Mouse (Mus musculus) hindbrain, embryonic 16.5 days (tissue): ENCODE data around the gene Hoxa3. TPM values are rescaled to one million over a fixed set of nuclear protein-coding genes. Genes with fewer than 3 reads are reported as not detected.

Experiments used
- ATAC-seq: fragments of 200-750 bp; cut with Nextera tagmentation; 2 replicates; pipeline ENCODE4 v1.8.0; 2017; ENCODE audit warnings: moderate TSS enrichment, moderate library complexity
- H3K27ac ChIP-seq: fragments of 300-500 bp; sonication (generic); 2 replicates; pipeline ENCODE4 v1.5.1; 2014; ENCODE audit warnings: low read depth, mild to moderate bottlenecking, control low read depth, low read length, moderate library complexity
- H3K27me3 ChIP-seq: fragments of 300-500 bp; sonication (generic); replicated peaks from 2 replicates; pipeline ENCODE4 v1.6.1; 2014; ENCODE audit warnings: low read length; ENCODE audit not compliant: control insufficient read depth, insufficient read depth
- H3K36me3 ChIP-seq: fragments of 300-500 bp; sonication (generic); 2 replicates; pipeline ENCODE4 v1.6.1; 2014; ENCODE audit warnings: mild to moderate bottlenecking, low read length, moderate library complexity, mixed read lengths; ENCODE audit not compliant: control insufficient read depth, insufficient read depth
- H3K4me1 ChIP-seq: fragments of 300-500 bp; sonication (generic); 2 replicates; pipeline ENCODE4 v1.6.1; 2014; ENCODE audit warnings: low read depth, low read length; ENCODE audit not compliant: control insufficient read depth, insufficient read depth
- H3K4me2 ChIP-seq: fragments of 300-500 bp; sonication (generic); 2 replicates; pipeline ENCODE4 v1.6.1; 2014; ENCODE audit warnings: mild to moderate bottlenecking, low read length, control low read depth, moderate library complexity
- H3K4me3 ChIP-seq: fragments of 300-500 bp; sonication (generic); 2 replicates; pipeline ENCODE4 v1.5.1; 2014; ENCODE audit warnings: mild to moderate bottlenecking, low read length, control low read depth, moderate library complexity
- H3K9ac ChIP-seq: fragments of 300-500 bp; sonication (generic); 2 replicates; pipeline ENCODE4 v1.6.1; 2014; ENCODE audit warnings: low read depth, mild to moderate bottlenecking, control low read depth, low read length, moderate library complexity
- H3K9me3 ChIP-seq: fragments of 300-500 bp; sonication (generic); 2 replicates; pipeline ENCODE4 v1.6.1; 2014; ENCODE audit warnings: mild to moderate bottlenecking, low read length, moderate library complexity; ENCODE audit not compliant: control insufficient read depth
- WGBS: fragments of 180-500 bp; shearing (Covaris S2); extraction: QIAGEN DNeasy Blood & Tissue Kit; methylation state at CpG from one replicate; pipeline ENCODE4 v1.1.7; 2014; 5-methylcytosine and 5-hydroxymethylcytosine counted together
- polyA plus RNA-seq: library from polyadenylated mRNA; unstranded; fragments of >200 nt; fragmentation: Nextera tagmentation; extraction: Ambion mirVana; gene quantifications from 2 replicates; pipeline ENCODE4 v1.2.1, GENCODE M21; 2015

Gene Hoxa3
- polyA plus RNA-seq, 1 experiment from 2014 or later = 12.9 TPM

DNA sequence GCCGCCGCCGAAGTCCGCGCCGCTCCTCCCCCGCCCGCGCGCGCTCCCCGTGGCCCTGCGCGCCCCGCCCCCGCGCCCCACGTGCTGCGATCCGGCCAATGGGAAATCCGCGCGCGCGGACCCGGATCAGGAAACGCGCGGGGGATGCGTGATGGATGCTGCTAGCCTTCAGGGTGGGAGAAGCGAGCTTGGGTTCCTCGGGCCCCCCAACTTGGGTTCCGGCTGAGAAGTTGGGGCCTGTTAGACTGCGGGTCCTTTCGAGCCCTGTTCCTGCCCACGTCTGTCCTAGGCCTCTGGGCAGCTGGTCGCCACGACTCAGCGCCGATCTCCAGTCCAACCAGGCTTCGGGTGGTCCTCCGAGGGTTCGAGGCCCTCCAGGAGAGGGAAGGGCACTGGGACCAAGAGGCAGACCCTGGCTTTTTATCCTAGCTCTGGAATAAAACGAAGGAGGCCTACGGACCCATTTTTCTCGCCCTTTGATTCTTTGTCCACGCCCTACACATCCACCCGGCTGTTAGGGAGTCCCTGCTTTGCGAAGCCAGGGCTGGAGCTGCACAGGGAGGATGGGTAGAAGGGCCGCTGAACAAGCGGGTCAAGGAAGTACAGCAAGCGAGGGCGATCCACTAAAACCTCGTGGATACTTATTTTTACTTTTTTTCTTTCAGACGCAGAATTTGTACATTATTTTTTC is 21.1 kb downstream of the Hoxa3 start:
- peak overlapping the region; percentile 61 for H3K9ac ChIP-seq
- no peaks in the 10 kb centered on the region; the same call in none of the 2 replicates for H3K4me1 ChIP-seq
- H3K4me2 ChIP-seq = peak overlapping the region; percentile 67
- H3K36me3 ChIP-seq = no peaks in the 10 kb centered on the region
- WGBS = 2% methylated on average over 45 of the region's 55 CpGs
- peak overlapping the region; percentile 79 for H3K27ac ChIP-seq
- peaks cover 45% of the 10 kb centered on the region for H3K27me3 ChIP-seq
- peak overlapping the region; percentile 52 for H3K4me3 ChIP-seq
- ATAC-seq = peak; percentile 74
- H3K9me3 ChIP-seq = no peaks in the 10 kb centered on the region

- Histone ChIP-seq H3K9me3 (no peaks in the 10 kb centered on the region), H3K4me3 (peak within 1 kb of the TSS; percentile 52), H3K27ac (peak within 1 kb of the TSS; percentile 92), H3K4me1 (no peaks in the 10 kb centered on the region; the same call in 1 of the 2 replicates), H3K27me3 (peaks cover 45% of the 10 kb centered on the region), H3K4me2 (peak within 1 kb of the TSS; percentile 67), H3K9ac (peak within 1 kb of the TSS; percentile 72), H3K36me3 (no peaks in the 10 kb centered on the region)
- WGBS = under 1% methylated on average over 70 of the region's 102 CpGs
- ATAC-seq = peak; percentile 49; the same call in 1 of the 2 replicates
Measured at GRCm38 (mm10) chr6:52190906-52191810, 22.0 kb downstream of the Hoxa3 start, which contains the start of gene Hoxa4. TSS of gene Hoxa4 (minus strand) at chr6:52191753.

DNA sequence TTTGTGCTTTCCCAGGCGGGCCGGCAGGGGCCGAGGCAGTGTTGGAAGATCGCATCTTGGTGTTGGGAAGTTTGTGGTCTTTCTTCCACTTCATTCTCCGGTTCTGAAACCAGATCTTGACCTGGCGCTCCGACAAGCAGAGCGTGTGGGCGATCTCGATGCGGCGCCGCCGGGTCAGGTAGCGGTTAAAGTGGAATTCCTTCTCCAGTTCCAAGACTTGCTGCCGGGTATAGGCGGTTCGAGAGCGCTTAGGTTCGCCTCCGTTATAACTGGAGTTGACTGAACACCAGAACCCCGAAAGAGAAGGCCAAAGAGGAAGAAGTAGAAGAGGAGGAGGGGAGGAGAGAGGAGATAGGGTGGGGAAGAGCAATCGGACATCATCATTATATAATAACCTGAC is 22.7 kb downstream of the Hoxa3 start:
- Histone ChIP-seq H3K36me3 (no peaks in the 10 kb centered on the region), H3K4me3 (peak overlapping the region; percentile 52), H3K9me3 (no peaks in the 10 kb centered on the region), H3K27ac (peak overlapping the region; percentile 92), H3K4me1 (no peaks in the 10 kb centered on the region; the same call in none of the 2 replicates), H3K4me2 (peak overlapping the region; percentile 67), H3K9ac (peak overlapping the region; percentile 72), H3K27me3 (peaks cover 47% of the 10 kb centered on the region)
- ATAC-seq = no peak
- 3% methylated on average over 23 of the region's 23 CpGs for WGBS

GRCm38 (mm10) chr6:52189909-52190308 is 23.2 kb downstream of the Hoxa3 start:
- 14% methylated on average over 8 of the region's 8 CpGs for WGBS
- Histone ChIP-seq H3K27me3 (peaks cover 45% of the 10 kb centered on the region), H3K4me2 (peak overlapping the region; percentile 67), H3K9ac (peak overlapping the region; percentile 13; the same call in 1 of the 2 replicates), H3K36me3 (no peaks in the 10 kb centered on the region), H3K4me1 (no peaks in the 10 kb centered on the region; the same call in none of the 2 replicates), H3K27ac (peak overlapping the region; percentile 92), H3K4me3 (peak overlapping the region; percentile 52), H3K9me3 (no peaks in the 10 kb centered on the region)
- ATAC-seq = no peak

GRCm38 (mm10) chr6:52189172-52189591 is 24.0 kb downstream of the Hoxa3 start:
- Histone ChIP-seq H3K9me3 (no peaks in the 10 kb centered on the region), H3K4me1 (no peaks in the 10 kb centered on the region; the same call in none of the 2 replicates), H3K36me3 (no peaks in the 10 kb centered on the region), H3K27ac (peak overlapping the region; percentile 63), H3K4me3 (peak overlapping the region; percentile 18), H3K9ac (peak overlapping the region; percentile 2), H3K4me2 (peak overlapping the region; percentile 67), H3K27me3 (peaks cover 41% of the 10 kb centered on the region)
- no peak for ATAC-seq
- WGBS = 11% methylated on average over 5 of the region's 5 CpGs

DNA sequence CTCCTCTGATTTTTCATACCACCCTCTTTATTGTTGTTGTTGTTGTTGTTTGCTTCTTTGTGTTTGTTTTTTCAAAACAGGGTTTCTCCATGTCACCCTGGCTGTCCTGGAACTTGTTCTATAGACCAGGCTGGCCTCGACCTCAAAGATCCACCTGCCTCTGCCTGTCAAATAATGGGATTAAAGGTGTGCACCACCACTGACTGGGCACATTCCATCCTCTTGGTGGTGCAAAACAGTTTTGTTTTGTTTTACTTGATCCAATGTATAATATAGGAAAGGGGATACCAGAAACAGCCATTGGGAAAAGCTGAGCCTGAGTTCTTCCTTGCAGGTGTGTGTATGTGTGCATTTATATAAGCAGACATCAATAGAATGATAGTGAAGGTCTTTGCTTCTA is 26.6 kb downstream of the Hoxa3 start:
- H3K4me3 ChIP-seq = no peak overlapping the region
- no peaks in the 10 kb centered on the region for H3K9me3 ChIP-seq
- H3K4me1 ChIP-seq = no peaks in the 10 kb centered on the region; the same call in none of the 2 replicates
- H3K27me3 ChIP-seq = peaks cover 44% of the 10 kb centered on the region
- no peak for ATAC-seq
- no peak overlapping the region for H3K4me2 ChIP-seq
- H3K27ac ChIP-seq = no peak overlapping the region
- H3K9ac ChIP-seq = no peak overlapping the region
- no peaks in the 10 kb centered on the region for H3K36me3 ChIP-seq
- WGBS = 18% methylated on average over 1 of the region's 1 CpGs

GRCm38 (mm10) chr6:52185834-52186233 is 27.3 kb downstream of the Hoxa3 start:
- no peak for ATAC-seq
- Histone ChIP-seq H3K27ac (peak overlapping the region; percentile 59), H3K4me1 (no peaks in the 10 kb centered on the region; the same call in 1 of the 2 replicates), H3K36me3 (no peaks in the 10 kb centered on the region), H3K9me3 (no peaks in the 10 kb centered on the region), H3K27me3 (peaks cover 45% of the 10 kb centered on the region), H3K4me2 (peak overlapping the region; percentile 38; the same call in 1 of the 2 replicates), H3K9ac (no peak overlapping the region; the same call in 1 of the 2 replicates), H3K4me3 (no peak overlapping the region)
- 16% methylated on average over 3 of the region's 3 CpGs for WGBS

GRCm38 (mm10) chr6:52185222-52185621 is 27.9 kb downstream of the Hoxa3 start:
- WGBS = 3% methylated on average over 19 of the region's 19 CpGs
- Histone ChIP-seq H3K27ac (peak overlapping the region; percentile 59), H3K9ac (peak overlapping the region; percentile 8), H3K4me1 (no peaks in the 10 kb centered on the region; the same call in 1 of the 2 replicates), H3K36me3 (no peaks in the 10 kb centered on the region), H3K4me3 (peak overlapping the region; percentile 17), H3K27me3 (peaks cover 45% of the 10 kb centered on the region), H3K9me3 (no peaks in the 10 kb centered on the region), H3K4me2 (peak overlapping the region; percentile 38)
- no peak for ATAC-seq
